Comparison of ENCODE assay signal across 16 mouse cellular contexts in genomic region chr8:70220911-70221310, GRCm38 (mm10). TPM values are rescaled to one million over a fixed set of nuclear protein-coding genes. Genes with fewer than 3 reads are reported as not detected.
DNase-seq lines count a peak whose midpoint lies in the region; ATAC-seq lines count a peak whose summit lies in the region.
"Had no signal": no experiment of that assay in that cellular context is flagged by ENCODE, and none has a peak within 500 bp of the region (broad histone marks: within the 10 kb centered on the region; RNA-seq: fewer than 3 reads in every experiment).

No protein-coding gene starts in this region.

- no peaks in the 10 kb centered on the region for H3K9me3 ChIP-seq in liver, embryonic 16.5 days (replicated peaks; ENCODE audit: control insufficient read depth, low read length)
- H3K9me3 ChIP-seq: forebrain, embryonic 15.5 days; heart, embryonic 12.5 days; hindbrain, embryonic 10.5 days had no signal

- H3K9ac ChIP-seq in liver, embryonic 16.5 days (ENCODE audit: low read depth, low read length), result no peak overlapping the region
- H3K9ac ChIP-seq: forebrain, embryonic 15.5 days had no signal

- no peak overlapping the region for H3K4me2 ChIP-seq in liver, embryonic 16.5 days (ENCODE audit: low read depth, low read length)
- H3K4me2 ChIP-seq: forebrain, embryonic 15.5 days; heart, embryonic 12.5 days; midbrain, embryonic 11.5 days had no signal

- peaks cover 13% of the 10 kb centered on the region for H3K36me3 ChIP-seq in liver, embryonic 16.5 days (ENCODE audit: control insufficient read depth, insufficient read depth)

- DNase-seq in heart, adult 11 months, result peak; percentile 96
- no peak for DNase-seq in heart, postnatal 4 days
- DNase-seq in kidney, adult 9 months, result peak; percentile 45
- no peak for DNase-seq in kidney, postnatal 4 days
- peak; percentile 63 for DNase-seq in NIH3T3 (ENCODE audit: low read depth)
- DNase-seq in cerebellum, postnatal 14 days, result no peak
- DNase-seq: embryo, embryonic 11 days; right cerebral cortex, postnatal 4 days; thymus, adult 2 months had no signal

- H3K27ac ChIP-seq in liver, embryonic 16.5 days (ENCODE audit: low read length), result peak overlapping the region; percentile 53; the same call in 1 of the 2 replicates
- H3K27ac ChIP-seq: forebrain, embryonic 15.5 days; hindbrain, embryonic 10.5 days; kidney, postnatal 0 days; macrophage had no signal

- H3K4me3 ChIP-seq in liver, embryonic 16.5 days (ENCODE audit: low read depth, low read length), result no peak overlapping the region
- H3K4me3 ChIP-seq: forebrain, embryonic 15.5 days; heart, embryonic 12.5 days; hindbrain, embryonic 10.5 days had no signal

- WGBS in liver, embryonic 16.5 days (ENCODE audit: insufficient replicate concordance), result 69% methylated on average over 3 of the region's 3 CpGs

- peaks cover 21% of the 10 kb centered on the region for H3K4me1 ChIP-seq in liver, embryonic 16.5 days (ENCODE audit: control insufficient read depth, low read depth, low read length)
- H3K4me1 ChIP-seq: hindbrain, embryonic 10.5 days had no signal

- no peaks in the 10 kb centered on the region for H3K27me3 ChIP-seq in liver, embryonic 16.5 days (ENCODE audit: control insufficient read depth, insufficient read depth, low read depth, low read length)
- H3K27me3 ChIP-seq: forebrain, embryonic 15.5 days; heart, embryonic 12.5 days had no signal

- ATAC-seq in liver, embryonic 16.5 days (ENCODE audit: low read depth), result no peak
- ATAC-seq: forebrain, embryonic 15.5 days had no signal

RNA-seq across cellular contexts. Expression of gene Slc25a42, which starts 8.8 kb away (rescaled TPM):
- total RNA-seq in heart, postnatal 4 days (2021), result 10 to 100 TPM; 25.9 to 28.0 TPM
- 8.4 and 12.0 TPM in 2 replicates for polyA plus RNA-seq in liver, embryonic 16.5 days (2015; fragmentation: Nextera tagmentation; extraction: Ambion mirVana)

RNA-seq across cellular contexts. Expression of gene Sugp2, which starts 13.1 kb away (rescaled TPM):
- total RNA-seq in heart, postnatal 4 days (2021), result 10 to 100 TPM; 52.2 to 55.4 TPM
- polyA plus RNA-seq in liver, embryonic 16.5 days (2015; fragmentation: Nextera tagmentation; extraction: Ambion mirVana), result 10.8 and 11.9 TPM in 2 replicates

RNA-seq across cellular contexts. Expression of gene Armc6, which starts 13.4 kb away (rescaled TPM):
- 10 to 100 TPM; 10.2 to 10.6 TPM for total RNA-seq in heart, postnatal 4 days (2021)
- polyA plus RNA-seq in liver, embryonic 16.5 days (2015; fragmentation: Nextera tagmentation; extraction: Ambion mirVana), result 12.1 and 12.7 TPM in 2 replicates

RNA-seq across cellular contexts. Expression of gene Tmem161a, which starts 48.8 kb away (rescaled TPM):
- total RNA-seq in heart, postnatal 4 days (2021), result 100 to 1,000 TPM; 100 to 110 TPM
- polyA plus RNA-seq in liver, embryonic 16.5 days (2015; fragmentation: Nextera tagmentation; extraction: Ambion mirVana), result 26.8 and 28.4 TPM in 2 replicates

Comparison
In these comparisons a context has a peak if more than half of its experiments do, and no peak if none do; other contexts are left out.
1. DNase-seq: peak in heart, adult 11 months (single experiment), kidney, adult 9 months (single experiment) and NIH3T3 (single experiment); none in heart, postnatal 4 days (single experiment), kidney, postnatal 4 days (0 of 2) and cerebellum, postnatal 14 days (0 of 2).